Mouse (Mus musculus): ENCODE data around the gene Ctdsp1. TPM values are rescaled to one million over a fixed set of nuclear protein-coding genes. Genes with fewer than 3 reads are reported as not detected.

Gene Ctdsp1
- polyA plus RNA-seq, 1 experiment from 2014 or later: 17.1 TPM

GRCm38 (mm10) chr1:74397268-74397918 lies 6.1 kb downstream of the Ctdsp1 start:
- WGBS: under 1% methylated on average over 41 of the region's 41 CpGs

DNA sequence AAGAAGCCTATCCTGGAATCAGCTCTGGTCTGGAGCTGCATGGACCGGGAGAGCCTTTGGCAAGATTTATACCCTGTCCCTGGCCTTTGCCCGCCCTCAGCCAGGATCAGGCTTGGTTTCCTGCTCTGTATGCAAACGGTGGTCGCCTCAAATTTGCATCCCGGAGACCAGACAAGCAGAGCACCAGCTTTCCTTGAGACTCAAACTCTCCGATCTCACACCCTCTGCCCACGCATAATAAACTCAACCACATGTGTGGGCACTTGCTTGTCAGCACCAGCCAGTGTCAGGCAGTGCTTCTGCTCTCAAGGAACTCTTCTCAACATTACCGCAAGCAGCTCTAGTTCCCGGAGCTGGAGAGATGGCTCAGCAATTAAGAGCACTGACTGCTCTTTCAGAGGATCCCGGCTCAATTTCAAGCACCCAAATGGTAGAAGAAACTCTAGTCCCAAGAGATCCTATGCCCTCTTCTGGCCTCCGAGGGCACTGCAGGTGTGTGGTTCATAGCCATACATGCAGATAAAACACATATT lies 6.7 kb downstream of the Ctdsp1 start:
- WGBS: 6% methylated on average over 11 of the region's 11 CpGs
- Histone ChIP-seq H3K9ac (replicated peaks; ENCODE audit: low read length) (peak overlapping the region; percentile 48; the same call in 1 of the 2 replicates), H3K4me3 (replicated peaks; ENCODE audit: low read depth, low read length) (peak overlapping the region; percentile 36), H3K27ac (replicated peaks; ENCODE audit: low read depth, low read length) (no peak overlapping the region), H3K27me3 (ENCODE audit: control insufficient read depth, insufficient read depth, low read length) (no peaks in the 10 kb centered on the region), H3K36me3 (ENCODE audit: control insufficient read depth, insufficient read depth, low read length) (peaks cover 12% of the 10 kb centered on the region), H3K4me2 (ENCODE audit: low read length) (peak overlapping the region; percentile 61), H3K9me3 (ENCODE audit: control insufficient read depth, low read length) (no peaks in the 10 kb centered on the region), H3K4me1 (ENCODE audit: control insufficient read depth, insufficient read depth, low read length) (0 out of 2 replicates have a peak, but pooled peaks cover 1% of the 10 kb centered on the region)
- peak; percentile 38; the same call in 1 of the 2 replicates for ATAC-seq (ENCODE audit: low FRiP score, low TSS enrichment)
- peak; percentile 68 for DNase-seq

More at GRCm38 (mm10) chr1:74397268-74397918, 6.1 kb downstream of the Ctdsp1 start:
- H3K4me3 ChIP-seq (replicated peaks; ENCODE audit: low read depth, low read length): peak overlapping the region; percentile 36
- peak overlapping the region; percentile 61 for H3K4me2 ChIP-seq (ENCODE audit: low read length)
- no peaks in the 10 kb centered on the region for H3K27me3 ChIP-seq (ENCODE audit: control insufficient read depth, insufficient read depth, low read length)
- peaks cover 7% of the 10 kb centered on the region for H3K4me1 ChIP-seq (ENCODE audit: control insufficient read depth, insufficient read depth, low read length)
- peak overlapping the region; percentile 48; the same call in 1 of the 2 replicates for H3K9ac ChIP-seq (replicated peaks; ENCODE audit: low read length)
- 0 out of 2 replicates have a peak overlapping the region, but pooled peaks have one; percentile 37 for H3K27ac ChIP-seq (replicated peaks; ENCODE audit: low read depth, low read length)
- no peaks in the 10 kb centered on the region for H3K9me3 ChIP-seq (ENCODE audit: control insufficient read depth, low read length)
- H3K36me3 ChIP-seq (ENCODE audit: control insufficient read depth, insufficient read depth, low read length): peaks cover 12% of the 10 kb centered on the region
- ATAC-seq (ENCODE audit: low FRiP score, low TSS enrichment): peak; percentile 81
- DNase-seq: peak; percentile 91

- Histone ChIP-seq H3K4me1 (ENCODE audit: control insufficient read depth, insufficient read depth, low read length) (no peaks in the 10 kb centered on the region), H3K9ac (replicated peaks; ENCODE audit: low read length) (no peak overlapping the region), H3K27ac (replicated peaks; ENCODE audit: low read depth, low read length) (no peak overlapping the region), H3K4me3 (replicated peaks; ENCODE audit: low read depth, low read length) (no peak overlapping the region), H3K27me3 (ENCODE audit: control insufficient read depth, insufficient read depth, low read length) (no peaks in the 10 kb centered on the region), H3K9me3 (ENCODE audit: control insufficient read depth, low read length) (no peaks in the 10 kb centered on the region), H3K4me2 (ENCODE audit: low read length) (no peak overlapping the region), H3K36me3 (ENCODE audit: control insufficient read depth, insufficient read depth, low read length) (no peaks in the 10 kb centered on the region)
- 84% methylated on average over 3 of the region's 3 CpGs for WGBS
- DNase-seq: no peak
- no peak for ATAC-seq (ENCODE audit: low FRiP score, low TSS enrichment)
Measured at GRCm38 (mm10) chr1:74400531-74400930, 9.2 kb downstream of the Ctdsp1 start.

DNA sequence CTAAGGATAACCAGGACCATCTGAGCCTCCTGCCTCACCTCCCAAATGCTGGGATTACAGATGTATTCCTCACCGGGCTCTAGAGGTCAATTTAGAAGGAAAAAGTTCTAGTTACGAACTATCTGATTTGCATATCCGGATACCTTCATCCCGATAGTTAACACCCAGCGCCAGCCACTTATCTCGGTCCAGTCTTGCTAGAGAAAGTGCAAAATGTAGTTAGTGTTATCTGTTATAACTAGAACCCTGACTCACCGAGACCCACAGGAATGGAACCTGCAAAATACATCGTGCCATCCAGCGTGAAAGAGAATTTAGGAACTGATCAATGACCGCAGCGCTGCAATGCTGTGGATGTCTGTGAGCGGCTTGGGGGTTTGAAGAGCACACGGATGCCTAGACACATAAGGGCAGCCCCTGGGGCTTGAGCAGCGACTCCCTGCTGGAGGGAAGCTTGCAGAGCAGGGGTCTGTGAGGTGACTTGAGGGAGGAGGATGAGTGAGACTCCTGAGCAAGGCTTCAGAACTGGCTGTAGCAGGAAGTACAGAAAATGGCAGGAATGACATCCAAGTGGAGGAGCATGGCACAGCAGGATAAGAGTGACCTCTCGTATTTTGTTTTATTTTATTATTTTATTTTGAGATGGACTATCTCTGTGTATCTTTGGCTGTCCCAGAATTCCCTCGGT lies 9.8 kb downstream of the Ctdsp1 start:
- no peak overlapping the region for H3K9ac ChIP-seq (replicated peaks; ENCODE audit: low read length)

DNA sequence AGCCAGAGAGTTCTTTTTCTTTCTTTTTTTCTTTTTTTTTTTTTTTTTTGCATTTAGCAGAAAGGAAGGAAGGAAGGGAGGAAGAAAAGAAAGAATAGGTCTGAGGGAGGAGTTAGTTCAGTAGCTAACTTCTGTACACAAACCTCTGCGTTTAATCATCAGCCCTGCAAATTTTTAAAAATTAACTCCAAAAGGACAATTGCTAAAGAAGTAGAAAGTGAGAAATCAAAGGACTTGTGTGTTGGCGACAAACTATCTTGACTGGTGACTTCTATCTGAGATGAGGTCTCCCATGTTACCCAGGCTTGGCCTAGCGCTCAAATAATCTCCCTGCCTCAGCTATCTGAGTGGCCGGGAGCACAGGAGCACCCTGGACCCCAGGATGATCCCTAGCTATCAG lies 12.9 kb downstream of the Ctdsp1 start:
- Histone ChIP-seq H3K27me3 (ENCODE audit: control insufficient read depth, insufficient read depth, low read length) (no peaks in the 10 kb centered on the region), H3K9me3 (ENCODE audit: control insufficient read depth, low read length) (no peaks in the 10 kb centered on the region), H3K4me2 (ENCODE audit: low read length) (no peak overlapping the region), H3K9ac (replicated peaks; ENCODE audit: low read length) (no peak overlapping the region), H3K36me3 (ENCODE audit: control insufficient read depth, insufficient read depth, low read length) (no peaks in the 10 kb centered on the region), H3K4me1 (ENCODE audit: control insufficient read depth, insufficient read depth, low read length) (no peaks in the 10 kb centered on the region), H3K4me3 (replicated peaks; ENCODE audit: low read depth, low read length) (no peak overlapping the region), H3K27ac (replicated peaks; ENCODE audit: low read depth, low read length) (no peak overlapping the region)
- ATAC-seq (ENCODE audit: low FRiP score, low TSS enrichment) (no peak), DNase-seq (no peak)
- WGBS: 90% methylated on average over 4 of the region's 4 CpGs

More for the DNA sequence above, 9.8 kb downstream of the Ctdsp1 start:
- Histone ChIP-seq H3K36me3 (ENCODE audit: control insufficient read depth, insufficient read depth, low read length) (no peaks in the 10 kb centered on the region), H3K27me3 (ENCODE audit: control insufficient read depth, insufficient read depth, low read length) (no peaks in the 10 kb centered on the region), H3K27ac (replicated peaks; ENCODE audit: low read depth, low read length) (no peak overlapping the region), H3K4me3 (replicated peaks; ENCODE audit: low read depth, low read length) (no peak overlapping the region), H3K4me1 (ENCODE audit: control insufficient read depth, insufficient read depth, low read length) (no peaks in the 10 kb centered on the region), H3K4me2 (ENCODE audit: low read length) (no peak overlapping the region), H3K9me3 (ENCODE audit: control insufficient read depth, low read length) (no peaks in the 10 kb centered on the region)
- DNase-seq (no peak), ATAC-seq (ENCODE audit: low FRiP score, low TSS enrichment) (no peak)
- WGBS: 60% methylated on average over 16 of the region's 16 CpGs

DNA sequence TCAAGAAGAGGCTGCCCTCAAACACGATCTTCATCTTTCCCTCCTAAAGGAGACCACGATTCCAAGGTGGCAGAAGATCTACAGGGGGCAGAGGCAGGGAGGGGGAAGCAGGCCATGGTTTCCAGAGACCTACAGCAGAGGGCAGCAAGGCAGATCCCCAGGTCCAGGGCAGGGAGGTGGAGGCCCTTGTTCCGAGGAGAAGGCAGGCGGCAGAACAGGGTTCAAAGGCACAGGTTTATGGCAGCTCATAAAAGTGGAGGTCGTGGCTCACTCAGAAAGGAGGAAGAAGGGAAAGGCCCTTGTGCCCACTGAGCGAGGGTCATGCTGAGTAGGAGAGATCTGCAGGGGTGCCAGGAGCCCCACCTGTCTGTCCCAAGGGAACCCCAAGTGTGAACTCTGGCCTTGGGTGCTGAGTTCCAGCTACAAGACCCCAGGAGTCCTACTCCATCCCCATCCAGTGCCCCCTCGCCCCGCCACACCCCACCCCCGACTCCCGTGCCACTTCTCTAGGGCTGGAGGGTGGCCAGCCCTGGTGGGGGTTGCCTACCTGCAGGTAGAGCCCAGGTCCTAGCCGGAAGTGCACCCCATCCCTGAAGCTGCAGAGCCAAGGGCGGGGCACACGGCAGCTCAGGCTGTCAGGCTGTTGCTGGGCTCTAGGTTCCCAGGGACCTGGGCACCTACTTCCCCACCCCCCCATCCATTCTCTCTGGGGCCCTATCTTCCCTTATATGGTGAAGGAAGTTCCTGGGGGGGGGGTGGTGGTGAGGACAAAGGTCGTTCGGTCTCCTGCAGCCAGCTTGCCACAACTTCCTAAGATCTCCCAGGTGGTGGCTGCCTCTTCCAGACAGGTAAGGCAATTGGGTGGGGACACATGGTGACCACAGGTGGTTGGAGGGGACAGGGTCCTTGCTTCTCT lies 17.5 kb downstream of the Ctdsp1 start, which contains the start of gene Vil1:
Vil1 (plus strand) TSS at position 788 of the 916 bp plus-strand sequence.
- Histone ChIP-seq H3K9me3 (ENCODE audit: control insufficient read depth, low read length) (no peaks in the 10 kb centered on the region), H3K27ac (replicated peaks; ENCODE audit: low read depth, low read length) (no peak within 1 kb of the TSS), H3K27me3 (ENCODE audit: control insufficient read depth, insufficient read depth, low read length) (no peaks in the 10 kb centered on the region), H3K4me3 (replicated peaks; ENCODE audit: low read depth, low read length) (no peak within 1 kb of the TSS), H3K4me1 (ENCODE audit: control insufficient read depth, insufficient read depth, low read length) (no peaks in the 10 kb centered on the region), H3K4me2 (ENCODE audit: low read length) (no peak within 1 kb of the TSS), H3K36me3 (ENCODE audit: control insufficient read depth, insufficient read depth, low read length) (no peaks in the 10 kb centered on the region), H3K9ac (replicated peaks; ENCODE audit: low read length) (no peak within 1 kb of the TSS)
- DNase-seq (no peak), ATAC-seq (ENCODE audit: low FRiP score, low TSS enrichment) (no peak)
- WGBS: 62% methylated on average over 15 of the region's 15 CpGs

DNA sequence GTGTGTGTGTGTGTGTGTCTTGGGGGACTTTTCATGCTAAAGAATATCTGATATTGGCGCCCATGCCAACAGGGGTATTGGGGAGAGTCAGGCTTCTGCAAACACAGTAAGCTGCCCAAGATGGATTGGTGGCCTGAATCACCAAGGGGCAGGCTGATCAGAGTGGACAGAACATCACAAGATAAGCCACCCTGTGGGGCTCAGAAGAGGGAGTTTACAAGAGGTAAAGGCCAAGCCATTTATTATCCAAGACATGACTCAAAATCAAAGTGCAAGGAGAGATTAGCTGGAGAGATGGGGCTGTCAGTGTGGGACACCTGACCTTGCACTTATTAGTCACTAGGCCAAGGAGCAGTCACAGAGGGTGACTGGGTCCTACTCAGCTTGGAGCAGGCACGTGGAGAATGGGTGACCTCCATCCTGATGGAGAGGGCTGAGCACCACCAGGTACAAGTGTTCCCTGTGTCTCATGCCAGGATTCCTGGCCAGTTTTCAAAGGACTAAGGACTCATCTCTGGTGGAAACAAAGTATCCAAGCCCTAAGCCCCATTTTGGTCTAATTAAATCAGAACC lies 20.5 kb downstream of the Ctdsp1 start:
- Histone ChIP-seq H3K4me2 (ENCODE audit: low read length) (no peak overlapping the region), H3K27me3 (ENCODE audit: control insufficient read depth, insufficient read depth, low read length) (no peaks in the 10 kb centered on the region), H3K9ac (replicated peaks; ENCODE audit: low read length) (no peak overlapping the region), H3K4me1 (ENCODE audit: control insufficient read depth, insufficient read depth, low read length) (no peaks in the 10 kb centered on the region), H3K36me3 (ENCODE audit: control insufficient read depth, insufficient read depth, low read length) (no peaks in the 10 kb centered on the region), H3K4me3 (replicated peaks; ENCODE audit: low read depth, low read length) (no peak overlapping the region), H3K27ac (replicated peaks; ENCODE audit: low read depth, low read length) (no peak overlapping the region), H3K9me3 (ENCODE audit: control insufficient read depth, low read length) (no peaks in the 10 kb centered on the region)
- no peak for ATAC-seq (ENCODE audit: low FRiP score, low TSS enrichment)
- 53% methylated on average over 2 of the region's 2 CpGs for WGBS
- no peak for DNase-seq

GRCm38 (mm10) chr1:74412711-74413110 lies 21.4 kb downstream of the Ctdsp1 start:
- Histone ChIP-seq H3K9me3 (ENCODE audit: control insufficient read depth, low read length) (no peaks in the 10 kb centered on the region), H3K4me3 (replicated peaks; ENCODE audit: low read depth, low read length) (no peak overlapping the region), H3K36me3 (ENCODE audit: control insufficient read depth, insufficient read depth, low read length) (no peaks in the 10 kb centered on the region), H3K4me1 (ENCODE audit: control insufficient read depth, insufficient read depth, low read length) (no peaks in the 10 kb centered on the region), H3K9ac (replicated peaks; ENCODE audit: low read length) (no peak overlapping the region), H3K27me3 (ENCODE audit: control insufficient read depth, insufficient read depth, low read length) (no peaks in the 10 kb centered on the region), H3K27ac (replicated peaks; ENCODE audit: low read depth, low read length) (no peak overlapping the region), H3K4me2 (ENCODE audit: low read length) (no peak overlapping the region)
- 84% methylated on average over 8 of the region's 8 CpGs for WGBS
- DNase-seq: no peak
- no peak for ATAC-seq (ENCODE audit: low FRiP score, low TSS enrichment)
